Mouse (Mus musculus) heart, embryonic 12.5 days (tissue): ENCODE results near the gene Zdhhc7. TPM values are rescaled to one million over a fixed set of nuclear protein-coding genes. Genes with fewer than 3 reads are reported as not detected.
A peak's percentile ranks its signal among the peaks of the same experiment; 100 is the strongest.

Experiments
- ATAC-seq: fragments of 200-750 bp; cut with Nextera tagmentation; 2 replicates; pipeline ENCODE4 v1.8.0; 2017; ENCODE audit warnings: moderate TSS enrichment, moderate library complexity; ENCODE audit not compliant: insufficient number of reproducible peaks, low FRiP score
- H3K27ac ChIP-seq: fragments of 300-500 bp; sonication (generic); 2 replicates; pipeline ENCODE4 v1.5.1; 2016; ENCODE audit warnings: mild to moderate bottlenecking, moderate library complexity; ENCODE audit not compliant: poor library complexity, severe bottlenecking
- H3K27me3 ChIP-seq: fragments of 300-500 bp; sonication (generic); replicated peaks from 2 replicates; pipeline ENCODE4 v1.6.1; 2016; ENCODE audit warnings: mild to moderate bottlenecking, moderate library complexity
- H3K36me3 ChIP-seq: fragments of 300-500 bp; sonication (generic); 2 replicates; pipeline ENCODE4 v1.6.1; 2016; ENCODE audit warnings: mild to moderate bottlenecking, moderate library complexity
- H3K4me1 ChIP-seq: fragments of 300-500 bp; sonication (generic); replicated peaks from 2 replicates; pipeline ENCODE4 v1.6.1; 2016; ENCODE audit warnings: mild to moderate bottlenecking
- H3K4me2 ChIP-seq: fragments of 300-500 bp; sonication (generic); 2 replicates; pipeline ENCODE4 v1.6.1; 2016; ENCODE audit warnings: mild to moderate bottlenecking, moderate library complexity
- H3K4me3 ChIP-seq: fragments of 300-500 bp; sonication (generic); 2 replicates; pipeline ENCODE4 v1.5.1; 2016; ENCODE audit warnings: mild to moderate bottlenecking
- H3K9ac ChIP-seq: fragments of 300-500 bp; sonication (generic); 2 replicates; pipeline ENCODE4 v1.6.1; 2016; ENCODE audit warnings: mild to moderate bottlenecking, moderate library complexity
- H3K9me3 ChIP-seq: fragments of 300-500 bp; sonication (generic); replicated peaks from 2 replicates; pipeline ENCODE4 v1.6.1; 2016; ENCODE audit warnings: mild to moderate bottlenecking, moderate library complexity
- WGBS: fragments of 180-500 bp; shearing (Covaris S2); methylation state at CpG from one replicate; pipeline ENCODE4 v1.1.7; 2016; 5-methylcytosine and 5-hydroxymethylcytosine counted together
- polyA plus RNA-seq: library from polyadenylated mRNA; unstranded; fragments of >200 nt; fragmentation: Nextera tagmentation; extraction: Ambion mirVana; gene quantifications from 2 replicates; pipeline ENCODE4 v1.2.1, GENCODE M21; 2016

Gene Zdhhc7
- polyA plus RNA-seq, 1 experiment from 2014 or later, result 33.9 TPM

DNA sequence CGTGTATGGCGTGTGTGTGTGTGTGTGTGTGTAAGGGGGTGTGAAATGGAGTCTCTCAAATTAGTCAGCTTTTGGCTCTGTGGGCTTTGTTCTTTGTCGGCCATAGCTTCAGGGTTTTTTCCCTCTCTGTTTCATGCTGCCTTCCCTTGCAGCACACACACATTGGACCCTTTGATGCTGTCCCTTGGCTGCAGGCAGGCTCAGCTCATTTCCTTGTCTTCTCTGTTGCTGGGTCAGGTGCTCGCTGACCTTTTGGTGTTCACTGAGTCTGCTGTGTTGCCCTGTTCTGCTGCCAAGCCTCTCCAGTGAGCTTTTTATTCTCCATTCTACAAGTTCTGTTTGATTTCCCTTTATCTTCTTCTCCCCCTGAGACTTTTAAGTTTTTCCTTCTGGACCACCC, 28.3 kb upstream of the Zdhhc7 start:
- Histone ChIP-seq H3K27ac (peak overlapping the region; percentile 18; the same call in 1 of the 2 replicates), H3K9ac (0 out of 2 replicates have a peak overlapping the region, but pooled peaks have one; percentile 22), H3K9me3 (no peaks in the 10 kb centered on the region), H3K4me2 (no peak overlapping the region), H3K4me3 (no peak overlapping the region), H3K27me3 (no peaks in the 10 kb centered on the region), H3K36me3 (peaks cover 7% of the 10 kb centered on the region; the same call in 1 of the 2 replicates), H3K4me1 (peaks cover 54% of the 10 kb centered on the region)
- 75% methylated on average over 4 of the region's 4 CpGs for WGBS
- ATAC-seq, result no peak

DNA sequence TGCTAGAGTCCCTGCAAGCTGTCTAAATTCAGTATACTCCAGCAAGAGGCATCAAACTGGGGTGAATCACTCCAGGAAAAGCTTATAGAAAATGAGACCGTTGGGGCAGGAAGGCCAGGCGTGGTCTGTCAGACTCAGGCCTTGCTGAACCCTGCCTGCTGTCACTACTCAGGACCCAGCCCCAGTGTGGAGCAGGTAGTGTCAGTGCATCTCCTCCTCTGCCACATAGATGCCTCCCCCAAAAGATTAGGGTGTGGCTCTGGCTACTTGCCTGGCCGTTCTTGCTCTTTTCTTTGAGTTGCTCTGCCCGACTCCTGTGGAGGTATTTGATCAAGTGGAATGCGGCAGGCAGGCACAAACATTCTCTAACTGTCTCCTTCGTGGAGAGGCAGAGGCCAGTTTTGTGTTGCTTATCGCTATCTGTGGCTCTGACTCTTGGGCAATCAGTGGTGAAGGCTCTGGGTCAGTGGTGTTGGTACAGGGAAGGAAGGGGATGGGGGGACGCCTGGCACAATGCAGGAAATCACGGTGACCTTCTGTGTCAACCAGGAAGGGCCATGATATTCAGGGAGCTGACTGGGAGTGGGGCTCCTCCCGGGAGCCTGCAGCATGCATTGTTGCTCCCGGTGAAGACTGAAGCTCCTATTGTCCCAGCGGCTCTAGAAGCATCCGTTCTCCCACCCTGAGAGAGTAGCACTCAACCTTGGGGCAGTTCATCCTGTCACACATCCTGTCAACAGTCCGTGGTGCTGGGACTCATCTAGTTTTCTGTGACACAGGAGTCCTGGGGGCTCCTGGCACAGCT, 25.3 kb upstream of the Zdhhc7 start:
- Histone ChIP-seq H3K27ac (peak overlapping the region; percentile 79), H3K4me3 (no peak overlapping the region), H3K4me2 (peak overlapping the region; percentile 43), H3K4me1 (peaks cover 78% of the 10 kb centered on the region), H3K9ac (peak overlapping the region; percentile 35; the same call in 1 of the 2 replicates), H3K27me3 (no peaks in the 10 kb centered on the region), H3K36me3 (peaks cover 5% of the 10 kb centered on the region; the same call in 1 of the 2 replicates), H3K9me3 (no peaks in the 10 kb centered on the region)
- 11% methylated on average over 14 of the region's 14 CpGs for WGBS
- peak; percentile 47 for ATAC-seq

DNA sequence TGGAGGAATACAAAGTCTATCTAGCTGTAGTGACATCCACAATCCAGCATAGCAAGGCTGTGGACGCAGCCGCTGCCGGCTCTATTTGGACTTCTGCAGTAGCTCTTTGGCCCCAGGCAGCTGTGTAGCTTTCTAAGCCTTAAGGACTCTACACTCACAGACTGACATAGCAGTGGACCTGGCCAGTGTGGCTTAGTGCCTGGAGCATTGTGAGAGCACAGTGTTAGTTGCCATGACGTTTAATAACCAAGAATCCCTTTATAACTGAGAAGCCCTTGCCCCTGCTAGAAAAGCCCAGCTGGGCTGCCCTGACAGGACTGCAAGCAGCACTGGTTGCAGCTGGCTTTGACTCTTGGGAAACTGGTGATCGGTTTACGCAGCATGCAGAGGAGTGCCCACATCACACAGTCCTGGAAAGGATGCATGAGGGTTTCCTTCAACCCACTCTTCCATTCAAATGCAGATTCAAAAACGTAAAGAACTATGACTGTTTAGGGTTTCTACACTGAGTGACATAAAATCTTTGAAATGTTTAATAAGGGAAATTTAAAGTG, 23.6 kb upstream of the Zdhhc7 start:
- Histone ChIP-seq H3K27ac (peak overlapping the region; percentile 57), H3K36me3 (peaks cover 5% of the 10 kb centered on the region; the same call in 1 of the 2 replicates), H3K4me2 (no peak overlapping the region), H3K9ac (no peak overlapping the region), H3K4me3 (no peak overlapping the region), H3K4me1 (peaks cover 84% of the 10 kb centered on the region), H3K9me3 (no peaks in the 10 kb centered on the region), H3K27me3 (no peaks in the 10 kb centered on the region)
- 71% methylated on average over 7 of the region's 7 CpGs for WGBS
- no peak for ATAC-seq

DNA sequence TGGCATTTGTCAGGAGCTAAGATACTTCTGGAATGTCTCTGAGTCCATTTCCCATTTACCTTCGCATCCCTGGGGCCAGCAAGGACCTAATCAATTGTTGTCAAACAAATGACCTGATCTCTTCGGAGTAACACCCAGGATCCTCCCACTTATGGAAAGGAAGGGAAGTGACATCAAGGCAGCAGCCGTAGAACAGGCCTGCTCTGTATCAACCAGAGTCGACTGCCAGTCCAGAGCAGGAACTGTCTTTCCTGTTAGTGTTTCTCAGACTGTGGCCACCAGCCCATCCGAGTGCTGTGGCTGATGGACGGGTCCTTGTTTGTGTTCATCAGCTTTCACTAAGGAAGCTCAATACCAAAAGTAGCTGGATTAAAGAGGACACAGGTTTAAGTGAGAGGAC, 23.0 kb upstream of the Zdhhc7 start:
- H3K4me1 ChIP-seq, result peaks cover 84% of the 10 kb centered on the region
- no peaks in the 10 kb centered on the region for H3K27me3 ChIP-seq
- H3K9ac ChIP-seq, result no peak overlapping the region
- no peak overlapping the region for H3K4me3 ChIP-seq
- H3K36me3 ChIP-seq, result peaks cover 5% of the 10 kb centered on the region; the same call in 1 of the 2 replicates
- H3K9me3 ChIP-seq, result no peaks in the 10 kb centered on the region
- peak overlapping the region; percentile 57 for H3K27ac ChIP-seq
- H3K4me2 ChIP-seq, result no peak overlapping the region
- WGBS, result 20% methylated on average over 6 of the region's 6 CpGs
- 0 out of 2 replicates have a peak, but pooled peaks have one; percentile 37 for ATAC-seq

DNA sequence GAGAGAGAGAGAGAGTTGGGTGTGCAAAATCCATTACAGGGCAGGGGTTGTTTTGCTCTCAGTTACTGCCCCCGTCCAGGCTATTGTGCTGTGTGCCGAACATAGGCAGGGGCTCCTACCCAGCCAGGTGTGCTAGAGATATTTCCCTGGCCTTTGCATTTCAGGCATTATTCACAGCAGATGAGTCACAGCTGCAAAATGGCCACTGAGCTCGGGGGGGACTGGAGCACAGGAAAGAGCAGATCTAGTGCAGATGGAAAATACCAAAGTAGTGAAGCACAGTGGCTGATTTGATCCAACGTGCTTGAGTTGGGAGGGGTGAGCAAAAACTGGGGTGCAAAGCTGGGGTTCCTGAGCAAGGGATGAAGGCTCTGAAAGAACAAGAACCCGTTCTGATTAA, 19.7 kb upstream of the Zdhhc7 start:
- WGBS, result 41% methylated on average over 5 of the region's 5 CpGs
- Histone ChIP-seq H3K36me3 (no peaks in the 10 kb centered on the region), H3K27ac (peak overlapping the region; percentile 94), H3K4me1 (peaks cover 88% of the 10 kb centered on the region), H3K4me3 (no peak overlapping the region), H3K9ac (0 out of 2 replicates have a peak overlapping the region, but pooled peaks have one; percentile 21), H3K4me2 (peak overlapping the region; percentile 31), H3K27me3 (peaks cover 2% of the 10 kb centered on the region; the same call in 1 of the 2 replicates), H3K9me3 (peaks cover 1% of the 10 kb centered on the region; the same call in 1 of the 2 replicates)
- no peak for ATAC-seq

DNA sequence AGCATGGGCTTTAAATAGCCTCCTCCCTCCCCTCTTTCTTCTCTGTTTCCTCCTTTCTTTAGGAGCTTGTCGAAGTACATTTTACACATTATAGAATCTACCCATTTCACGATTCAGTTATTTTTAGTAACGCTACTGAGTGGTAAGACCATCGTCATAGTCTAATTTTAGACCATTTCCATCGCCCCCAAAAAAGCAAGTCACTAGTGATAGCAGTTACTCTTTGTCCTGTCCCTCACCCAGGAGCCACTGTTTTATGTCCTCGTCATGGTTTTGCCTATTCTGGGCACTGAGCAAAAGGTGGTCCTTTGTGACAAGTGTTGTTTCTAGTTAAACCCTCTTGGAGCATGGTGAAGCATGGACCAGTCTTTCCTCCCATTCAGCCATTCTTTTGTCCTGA, 18.6 kb upstream of the Zdhhc7 start:
- Histone ChIP-seq H3K9ac (peak overlapping the region; percentile 21), H3K9me3 (peaks cover 3% of the 10 kb centered on the region; the same call in 1 of the 2 replicates), H3K27me3 (peaks cover 12% of the 10 kb centered on the region; the same call in 1 of the 2 replicates), H3K4me3 (no peak overlapping the region), H3K36me3 (no peaks in the 10 kb centered on the region), H3K4me1 (peaks cover 83% of the 10 kb centered on the region), H3K27ac (peak overlapping the region; percentile 94), H3K4me2 (peak overlapping the region; percentile 31)
- 21% methylated on average over 6 of the region's 6 CpGs for WGBS
- ATAC-seq, result no peak; the same call in 1 of the 2 replicates

DNA sequence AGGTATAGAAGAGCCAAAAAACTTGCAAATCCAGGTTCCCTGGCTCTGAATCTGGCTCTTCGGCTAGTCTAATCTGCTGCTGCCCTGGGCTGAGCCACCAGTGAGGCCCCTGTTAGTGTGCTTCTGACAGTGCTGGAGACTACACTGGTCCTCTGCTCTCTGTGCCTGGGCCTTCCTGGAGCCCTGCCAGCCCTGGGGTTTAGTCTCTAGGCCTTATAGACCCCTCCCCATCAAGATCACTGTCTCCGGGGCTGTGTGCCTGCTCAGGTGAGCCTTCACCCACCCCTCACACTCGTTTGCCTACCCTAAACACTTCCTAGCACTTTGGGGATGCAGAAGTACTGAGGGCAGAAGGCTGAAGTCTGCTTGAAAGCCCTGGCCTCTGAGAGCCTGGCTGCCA, 18.1 kb upstream of the Zdhhc7 start:
- WGBS, result 41% methylated on average over 3 of the region's 3 CpGs
- H3K36me3 ChIP-seq, result no peaks in the 10 kb centered on the region
- H3K4me1 ChIP-seq, result peaks cover 78% of the 10 kb centered on the region
- peak overlapping the region; percentile 15; the same call in 1 of the 2 replicates for H3K9ac ChIP-seq
- H3K27ac ChIP-seq, result peak overlapping the region; percentile 94
- peaks cover 3% of the 10 kb centered on the region; the same call in 1 of the 2 replicates for H3K9me3 ChIP-seq
- ATAC-seq, result no peak
- H3K27me3 ChIP-seq, result peaks cover 15% of the 10 kb centered on the region; the same call in 1 of the 2 replicates
- no peak overlapping the region for H3K4me3 ChIP-seq
- peak overlapping the region; percentile 31 for H3K4me2 ChIP-seq

DNA sequence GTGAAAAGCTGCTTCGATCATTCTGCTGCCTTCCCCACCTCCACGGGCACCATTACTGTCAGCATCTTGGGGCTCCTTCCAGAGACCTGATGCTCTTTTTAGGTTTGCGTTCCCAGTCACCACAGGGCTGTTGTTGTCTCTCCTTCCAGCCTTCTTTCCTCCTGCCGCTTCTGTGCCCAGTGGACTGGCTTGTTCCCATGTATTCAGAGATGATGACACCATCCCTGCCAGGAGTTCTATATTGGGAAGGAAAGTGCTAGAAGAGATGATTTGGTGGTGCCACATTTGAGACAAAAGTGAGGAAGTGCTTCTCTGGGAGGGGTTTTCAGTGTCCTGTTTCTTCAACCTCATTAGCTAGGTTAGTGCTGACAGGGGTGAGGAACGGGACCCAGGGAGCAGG, 17.6 kb upstream of the Zdhhc7 start:
- Histone ChIP-seq H3K9me3 (peaks cover 3% of the 10 kb centered on the region; the same call in 1 of the 2 replicates), H3K27me3 (peaks cover 15% of the 10 kb centered on the region; the same call in 1 of the 2 replicates), H3K27ac (peak overlapping the region; percentile 94; the same call in 1 of the 2 replicates), H3K4me3 (no peak overlapping the region), H3K9ac (no peak overlapping the region), H3K4me1 (peaks cover 72% of the 10 kb centered on the region), H3K4me2 (no peak overlapping the region), H3K36me3 (no peaks in the 10 kb centered on the region)
- no peak for ATAC-seq
- 77% methylated on average over 5 of the region's 5 CpGs for WGBS

DNA sequence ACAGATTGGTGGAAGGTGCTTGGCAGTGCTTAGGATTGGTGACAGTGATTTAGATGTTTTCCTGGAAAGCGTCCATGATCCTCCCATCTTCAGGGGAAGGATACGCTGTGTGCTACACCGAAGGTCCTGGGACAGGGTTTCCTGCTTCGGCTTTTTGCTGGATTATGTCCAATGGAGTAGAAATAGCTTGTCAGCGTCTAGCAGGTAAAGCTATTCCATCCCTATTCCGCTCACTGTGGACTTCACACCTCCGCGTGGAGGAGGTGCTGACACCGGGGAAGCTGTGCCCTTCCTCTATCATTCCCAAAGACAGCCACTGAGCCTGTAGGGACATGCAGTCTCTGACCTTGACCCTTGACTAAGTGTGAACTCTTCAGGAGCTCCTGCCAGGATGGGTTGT, 16.9 kb upstream of the Zdhhc7 start:
- Histone ChIP-seq H3K4me2 (no peak overlapping the region), H3K4me1 (peaks cover 68% of the 10 kb centered on the region), H3K4me3 (no peak overlapping the region), H3K36me3 (no peaks in the 10 kb centered on the region), H3K9me3 (peaks cover 3% of the 10 kb centered on the region; the same call in 1 of the 2 replicates), H3K27me3 (peaks cover 15% of the 10 kb centered on the region; the same call in 1 of the 2 replicates), H3K9ac (no peak overlapping the region), H3K27ac (no peak overlapping the region)
- ATAC-seq, result no peak
- 70% methylated on average over 9 of the region's 9 CpGs for WGBS

DNA sequence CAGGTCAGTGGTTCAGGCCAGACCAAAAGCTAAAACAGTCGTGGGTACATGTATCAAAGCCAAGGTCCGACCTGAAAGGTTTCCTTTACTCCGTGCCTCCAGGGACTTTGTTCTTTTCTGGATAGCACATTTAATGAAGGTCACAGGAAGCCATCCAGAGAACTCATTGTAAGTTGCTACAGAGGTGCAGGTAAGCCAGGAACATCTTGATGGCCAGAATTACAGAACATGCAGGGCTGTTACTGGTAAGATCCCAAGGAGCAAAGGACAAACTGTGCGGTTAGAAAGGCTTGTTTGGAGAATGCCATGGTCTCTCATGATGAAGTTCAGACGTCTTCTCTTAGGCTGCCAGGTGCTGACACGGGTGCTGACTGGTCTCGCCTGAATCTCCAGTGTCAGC, 15.3 kb upstream of the Zdhhc7 start:
- Histone ChIP-seq H3K36me3 (no peaks in the 10 kb centered on the region), H3K9me3 (peaks cover 3% of the 10 kb centered on the region; the same call in 1 of the 2 replicates), H3K9ac (no peak overlapping the region), H3K27ac (no peak overlapping the region), H3K4me3 (no peak overlapping the region), H3K4me1 (peaks cover 63% of the 10 kb centered on the region), H3K27me3 (peaks cover 15% of the 10 kb centered on the region; the same call in 1 of the 2 replicates), H3K4me2 (no peak overlapping the region)
- WGBS, result 66% methylated on average over 7 of the region's 7 CpGs
- no peak for ATAC-seq

DNA sequence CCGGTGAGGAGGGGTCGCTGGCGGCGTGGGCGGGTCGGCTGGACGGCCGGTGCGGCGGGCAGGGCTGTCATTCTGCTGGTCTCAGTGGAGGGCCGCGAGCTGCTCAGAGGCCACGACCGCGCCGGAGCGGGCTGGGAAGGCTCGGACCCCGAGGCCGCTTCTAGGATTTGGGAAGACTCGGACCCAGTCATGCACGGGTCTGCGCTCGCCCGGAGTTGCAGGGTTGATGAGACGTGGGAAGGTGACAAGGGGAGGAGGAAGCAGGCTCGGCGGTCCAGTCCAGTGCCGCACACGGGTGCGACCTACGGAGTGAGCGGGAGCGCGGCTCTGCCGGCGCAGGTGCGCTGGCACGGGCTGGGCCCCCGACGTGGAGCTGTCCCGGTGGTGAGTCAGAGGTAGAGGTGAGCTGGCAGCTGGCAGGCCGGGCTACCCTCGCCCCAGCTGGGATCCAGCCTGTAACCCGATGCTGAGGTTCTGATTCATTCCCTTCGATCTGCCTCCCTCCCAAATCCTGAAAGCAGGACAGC, 13.1 kb upstream of the Zdhhc7 start:
- WGBS, result 1% methylated on average over 45 of the region's 46 CpGs
- peaks cover 15% of the 10 kb centered on the region; the same call in 1 of the 2 replicates for H3K27me3 ChIP-seq
- H3K9me3 ChIP-seq, result peaks cover 3% of the 10 kb centered on the region; the same call in 1 of the 2 replicates
- H3K4me1 ChIP-seq, result peaks cover 41% of the 10 kb centered on the region
- peak overlapping the region; percentile 85 for H3K9ac ChIP-seq
- peak overlapping the region; percentile 42 for H3K27ac ChIP-seq
- peak overlapping the region; percentile 89 for H3K4me2 ChIP-seq
- H3K36me3 ChIP-seq, result no peaks in the 10 kb centered on the region
- peak; percentile 40 for ATAC-seq
- peak overlapping the region; percentile 79 for H3K4me3 ChIP-seq
